Mouse (Mus musculus): ENCODE data around the gene Casc3.

The Casc3 gene

DNA sequence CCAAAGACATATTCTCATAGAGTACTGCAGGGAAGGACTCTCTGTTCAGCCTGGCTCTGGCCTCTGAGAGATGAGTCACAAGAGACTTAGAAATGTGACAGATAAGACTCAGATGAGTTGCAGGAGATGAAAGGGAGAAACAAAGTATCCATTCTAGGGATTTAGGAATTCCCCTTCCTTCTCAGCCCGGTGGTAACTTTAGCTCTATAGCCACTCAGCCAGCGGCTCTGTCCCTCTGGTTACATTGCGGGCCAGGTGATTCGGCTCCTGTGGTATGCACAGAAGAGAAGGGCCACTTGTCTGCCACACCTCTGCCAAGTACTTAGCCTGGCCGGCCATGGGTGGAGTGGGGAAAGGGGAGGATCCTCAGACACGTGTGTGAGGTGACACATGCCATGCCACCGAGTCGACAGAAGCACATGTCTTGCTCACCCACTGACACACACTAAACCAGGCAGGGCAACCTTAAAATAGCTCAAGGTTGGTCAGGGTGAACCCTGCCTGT lies 32.0 kb upstream of the Casc3 start:
- no peak for DNase-seq (ENCODE audit: low read depth in 2 of 2, low spot score in 2 of 2)

DNA sequence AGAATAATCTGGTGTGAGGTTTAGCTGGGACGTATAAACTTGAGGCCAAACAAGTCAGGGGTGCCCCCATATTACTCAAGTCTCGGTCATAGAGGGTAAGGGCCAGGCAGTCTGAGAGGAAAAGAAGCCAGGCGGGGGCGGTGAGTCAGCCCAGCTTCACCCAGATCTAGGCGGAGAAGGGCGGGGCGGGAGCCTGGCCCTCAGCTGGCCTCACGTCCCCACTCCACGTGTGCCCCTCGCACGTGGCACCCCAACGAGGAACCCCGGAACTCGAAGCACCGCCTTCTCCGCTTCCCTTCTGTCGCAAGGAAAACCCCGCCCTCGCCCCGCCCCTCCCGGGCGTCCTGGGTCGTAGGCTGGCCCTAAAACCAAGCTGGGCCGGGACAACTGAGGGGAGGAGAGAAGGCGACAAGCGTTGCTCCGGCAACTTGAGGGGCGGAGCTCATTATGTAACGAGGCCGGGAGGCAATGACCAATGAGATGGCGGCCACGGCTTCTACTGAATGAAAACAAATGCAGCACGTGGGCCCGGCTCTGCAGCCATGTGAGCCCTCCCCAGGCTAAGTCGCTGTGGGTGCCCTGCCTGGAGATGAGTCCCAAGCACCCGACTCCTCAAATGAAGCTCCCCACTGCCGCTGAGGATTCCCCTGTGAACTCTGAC lies 30.9 kb upstream of the Casc3 start:
- peak; percentile 92 to 95 for DNase-seq (ENCODE audit: low read depth in 2 of 2, low spot score in 2 of 2)

DNA sequence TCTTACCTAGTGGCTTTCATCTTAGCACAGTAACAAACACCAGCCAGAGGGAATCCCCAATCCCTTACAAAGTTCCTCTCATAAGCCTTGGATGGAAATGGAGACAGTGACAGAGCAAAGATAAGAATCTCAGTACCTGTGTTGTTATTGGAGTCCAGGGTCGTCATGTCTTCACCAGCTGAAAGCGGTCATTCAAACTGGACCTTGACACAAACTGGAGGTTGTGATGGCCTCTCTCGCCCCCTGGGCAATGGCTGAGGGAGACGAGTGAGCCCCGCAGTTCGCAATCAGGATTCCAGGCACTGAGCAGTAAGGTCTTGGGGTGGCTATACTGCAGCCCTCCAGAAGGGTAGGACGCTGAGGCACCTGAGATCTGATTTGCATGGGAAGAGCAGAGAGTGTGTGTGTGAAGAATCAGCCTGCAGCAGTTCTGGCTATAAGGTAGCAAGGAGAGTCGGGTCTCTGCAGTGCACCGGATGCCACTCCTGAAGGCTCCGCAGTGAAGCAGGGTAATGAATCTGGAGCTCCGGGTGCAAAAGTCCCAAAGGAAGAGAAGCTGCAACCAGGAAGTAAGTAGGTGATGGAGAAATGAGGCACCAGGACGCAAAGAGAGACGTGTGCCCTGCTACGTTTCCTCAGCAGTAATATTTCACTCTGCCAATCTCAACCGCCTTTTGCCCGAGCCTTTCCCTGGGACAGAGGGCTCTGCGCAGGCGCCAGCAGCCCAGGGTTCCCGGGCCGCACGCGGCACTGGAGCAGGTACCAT lies 29.9 kb upstream of the Casc3 start, which contains the start of gene Nr1d1:
TSS of gene Nr1d1 (minus strand) at position 752 of the 766 bp plus-strand sequence.
- DNase-seq (ENCODE audit: low read depth in 2 of 2, low spot score in 2 of 2), result peak in 1 of 2 experiments; percentile 29

GRCm38 (mm10) chr11:98775348-98776051 lies 29.2 kb upstream of the Casc3 start:
- peak; percentile 67 to 73 for DNase-seq (ENCODE audit: low read depth in 2 of 2, low spot score in 2 of 2)

DNA sequence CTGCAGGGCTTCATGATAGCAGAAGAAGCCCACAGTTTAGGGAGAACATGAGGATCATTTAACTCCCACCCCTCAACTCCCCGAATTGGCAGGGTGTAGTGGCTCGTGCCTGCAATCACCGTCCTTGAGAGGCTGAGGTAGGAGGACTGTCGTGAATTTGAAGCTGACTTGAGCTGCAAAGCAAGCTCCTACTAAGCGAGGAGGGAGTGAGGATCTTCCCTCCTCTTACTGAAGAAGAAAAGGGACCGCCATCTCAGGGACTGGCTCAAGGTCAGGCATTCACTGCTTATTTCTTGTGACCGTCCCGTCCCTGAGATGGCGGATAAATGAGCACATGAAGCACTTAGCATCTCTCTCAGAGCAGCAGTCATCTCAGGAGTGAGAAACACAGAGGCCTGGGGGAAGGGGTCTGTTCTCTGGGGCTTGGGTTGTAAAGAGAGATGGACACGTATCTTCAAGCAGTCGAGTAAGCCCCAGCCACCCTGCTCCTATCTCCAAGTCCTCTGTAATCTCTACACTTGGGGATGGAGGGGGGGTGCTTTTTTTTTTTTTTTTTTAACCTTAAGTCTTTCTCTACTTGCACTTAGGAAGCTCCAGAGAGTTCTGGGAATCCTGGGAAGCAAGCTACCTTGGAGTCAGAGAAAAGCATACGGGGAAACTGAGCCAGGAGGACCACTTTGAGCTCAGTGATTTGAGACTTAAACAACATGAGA lies 28.5 kb upstream of the Casc3 start:
- no peak for DNase-seq (ENCODE audit: low read depth in 2 of 2, low spot score in 2 of 2)

DNA sequence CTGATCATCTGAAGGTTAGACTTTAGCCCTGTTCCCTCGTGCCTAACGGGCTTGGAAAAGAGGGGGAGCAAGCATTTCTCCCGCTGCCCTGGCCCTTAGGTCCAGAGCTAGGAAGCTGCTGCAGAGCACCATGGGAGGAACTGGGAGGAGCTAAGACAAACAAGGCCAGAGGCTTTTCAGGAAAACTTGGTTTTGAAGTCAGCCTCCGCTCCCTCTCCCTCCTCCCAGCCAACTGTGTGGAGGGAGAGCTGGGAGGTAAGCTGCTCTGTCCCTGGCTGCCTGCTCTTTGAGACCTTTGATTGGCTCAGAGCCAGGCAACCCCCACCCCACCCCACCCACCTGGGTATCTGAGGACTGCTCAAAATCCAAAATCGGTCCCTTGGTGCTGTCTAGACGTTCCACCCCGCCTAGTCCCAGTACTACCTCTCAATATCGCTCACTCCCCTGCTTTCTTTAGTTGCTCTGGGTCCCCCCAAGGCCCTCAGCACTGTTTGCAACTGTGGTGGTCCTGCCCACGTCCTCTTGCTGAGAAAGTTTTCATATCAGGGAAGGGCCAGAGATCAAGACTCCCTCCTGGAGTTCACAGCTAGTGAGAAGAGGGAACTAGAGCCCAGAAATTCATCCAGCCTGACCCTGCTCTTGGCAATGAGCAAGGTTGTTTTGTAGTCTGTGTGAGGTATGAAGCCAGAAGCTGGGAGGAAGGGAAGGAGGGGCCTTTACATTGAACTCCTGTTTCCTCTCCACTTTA lies 27.7 kb upstream of the Casc3 start:
- DNase-seq (ENCODE audit: low read depth in 2 of 2, low spot score in 2 of 2), result no peak

DNA sequence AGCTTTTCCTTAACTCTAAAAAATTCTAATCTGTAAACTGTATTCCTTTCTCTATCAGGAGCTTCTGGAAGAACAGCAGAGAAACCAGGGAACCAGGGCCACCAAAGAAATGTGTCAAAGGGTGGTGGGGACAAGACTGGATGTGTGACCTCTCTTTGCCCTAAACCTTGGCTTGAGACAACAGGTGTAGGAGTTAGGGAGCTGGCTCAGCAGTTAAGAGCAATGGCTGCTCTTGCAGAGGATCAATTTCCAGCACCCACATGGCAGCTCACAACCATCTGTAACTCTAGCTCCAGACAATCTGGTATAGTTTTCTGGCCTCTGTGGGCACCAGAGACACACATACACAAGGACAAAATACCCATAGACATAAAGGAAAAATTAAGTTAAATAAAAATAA lies 26.8 kb upstream of the Casc3 start:
- no peak for DNase-seq (ENCODE audit: low read depth in 2 of 2, low spot score in 2 of 2)

GRCm38 (mm10) chr11:98781851-98782512 lies 22.7 kb upstream of the Casc3 start:
- DNase-seq (ENCODE audit: low read depth in 2 of 2, low spot score in 2 of 2), result no peak

DNA sequence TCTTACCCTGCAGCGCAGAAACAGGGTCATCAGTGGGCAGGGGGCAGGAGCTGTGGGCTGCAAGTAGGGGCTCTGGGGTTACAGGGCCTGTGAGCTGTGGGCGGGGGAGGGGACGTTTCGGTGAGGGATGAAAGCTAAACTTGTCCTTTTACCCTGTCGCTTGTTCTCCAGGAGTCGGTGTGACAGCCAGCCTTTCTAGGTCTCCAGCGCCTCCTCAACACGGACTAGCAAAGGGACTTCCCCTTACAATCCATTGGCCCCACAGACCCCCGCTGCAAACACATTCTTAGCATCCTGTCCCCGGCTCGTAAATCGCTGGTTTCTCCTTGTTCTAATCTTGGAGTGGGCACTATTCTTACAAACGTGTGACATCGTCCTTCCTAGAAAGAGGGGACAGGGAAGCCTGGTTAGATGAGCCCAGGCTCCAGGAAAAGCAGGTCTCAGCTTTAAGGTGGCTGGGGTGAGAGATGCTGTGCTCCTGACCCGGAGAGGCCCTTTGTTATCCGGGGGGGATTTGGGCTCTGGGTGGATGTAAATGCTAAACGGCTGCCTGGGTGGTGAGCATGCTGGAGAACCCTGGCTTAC lies 22.0 kb upstream of the Casc3 start:
- DNase-seq (ENCODE audit: low read depth in 2 of 2, low spot score in 2 of 2), result no peak

DNA sequence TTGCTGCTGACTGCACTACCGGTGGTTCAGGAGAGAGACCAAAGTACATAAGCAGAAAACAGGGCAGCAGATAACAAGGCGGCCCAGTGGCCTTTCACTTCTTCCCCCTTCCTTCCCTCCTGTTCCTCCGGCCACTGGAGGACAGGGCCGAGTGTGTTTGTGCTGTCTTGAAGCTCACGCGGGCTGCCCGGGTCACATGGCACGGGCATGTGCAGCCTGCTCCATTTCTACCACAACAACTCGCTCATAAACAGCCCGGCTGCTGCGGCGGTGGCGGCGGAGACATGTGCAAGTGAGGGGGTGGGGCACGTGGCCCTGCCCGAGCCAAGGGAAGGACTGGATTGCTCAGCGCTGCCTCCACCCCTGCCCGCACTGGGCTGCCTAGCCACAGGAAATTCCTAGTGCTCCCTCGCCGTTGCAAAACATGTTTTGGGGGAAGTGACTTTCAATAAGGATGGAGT lies 21.4 kb upstream of the Casc3 start:
- peak; percentile 71 to 77 for DNase-seq (ENCODE audit: low read depth in 2 of 2, low spot score in 2 of 2)

- no peak for DNase-seq (ENCODE audit: low read depth in 2 of 2, low spot score in 2 of 2)
Observed at GRCm38 (mm10) chr11:98784139-98784538, 20.6 kb upstream of the Casc3 start.

DNA sequence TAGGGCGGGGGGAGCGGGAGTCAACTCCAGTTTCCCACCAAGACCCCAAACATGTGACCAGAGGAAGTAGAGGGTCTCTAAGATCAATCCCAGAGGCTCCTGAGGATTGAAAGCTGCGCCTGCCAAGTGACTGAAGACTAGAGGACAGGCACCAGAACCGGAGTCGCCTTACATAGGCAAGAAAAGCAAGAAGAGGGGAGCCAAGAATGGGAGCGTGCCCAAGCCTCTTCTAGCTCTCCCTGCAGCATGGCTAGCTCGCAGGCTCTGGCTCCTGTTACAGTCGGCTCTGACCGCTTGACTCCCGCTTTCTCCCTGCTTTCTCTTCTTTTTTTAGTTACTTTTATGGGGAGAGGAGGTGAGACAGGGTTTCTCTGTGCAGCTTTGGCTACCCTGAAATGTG lies 19.5 kb upstream of the Casc3 start:
- no peak for DNase-seq (ENCODE audit: low read depth in 2 of 2, low spot score in 2 of 2)

DNA sequence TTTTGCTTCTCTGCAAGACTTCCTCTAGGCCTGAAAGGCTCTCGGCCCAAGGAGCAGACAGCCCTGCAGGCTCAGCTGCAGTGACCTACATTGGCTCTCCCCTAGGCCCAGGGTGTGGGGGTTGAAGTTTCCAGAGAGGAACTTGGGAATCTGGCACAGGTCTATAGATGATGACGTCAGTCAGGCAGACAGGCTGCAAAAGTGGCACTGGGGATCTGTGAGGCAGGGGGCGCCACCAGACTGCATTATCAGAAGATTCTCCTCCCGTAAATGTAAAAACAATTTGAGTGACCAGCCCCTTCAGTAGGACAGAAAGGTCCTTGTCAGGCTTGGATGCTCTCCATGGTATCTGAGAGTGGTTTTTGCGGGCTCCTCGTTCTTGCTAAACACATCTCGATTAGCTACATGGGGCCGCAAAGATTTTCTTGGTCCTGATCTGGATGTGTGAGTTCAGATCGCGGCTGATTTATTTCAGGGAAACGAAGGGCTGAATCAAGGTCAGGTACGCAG lies 18.9 kb upstream of the Casc3 start:
- DNase-seq (ENCODE audit: low read depth in 2 of 2, low spot score in 2 of 2), result peak in 1 of 2 experiments; percentile 41

DNA sequence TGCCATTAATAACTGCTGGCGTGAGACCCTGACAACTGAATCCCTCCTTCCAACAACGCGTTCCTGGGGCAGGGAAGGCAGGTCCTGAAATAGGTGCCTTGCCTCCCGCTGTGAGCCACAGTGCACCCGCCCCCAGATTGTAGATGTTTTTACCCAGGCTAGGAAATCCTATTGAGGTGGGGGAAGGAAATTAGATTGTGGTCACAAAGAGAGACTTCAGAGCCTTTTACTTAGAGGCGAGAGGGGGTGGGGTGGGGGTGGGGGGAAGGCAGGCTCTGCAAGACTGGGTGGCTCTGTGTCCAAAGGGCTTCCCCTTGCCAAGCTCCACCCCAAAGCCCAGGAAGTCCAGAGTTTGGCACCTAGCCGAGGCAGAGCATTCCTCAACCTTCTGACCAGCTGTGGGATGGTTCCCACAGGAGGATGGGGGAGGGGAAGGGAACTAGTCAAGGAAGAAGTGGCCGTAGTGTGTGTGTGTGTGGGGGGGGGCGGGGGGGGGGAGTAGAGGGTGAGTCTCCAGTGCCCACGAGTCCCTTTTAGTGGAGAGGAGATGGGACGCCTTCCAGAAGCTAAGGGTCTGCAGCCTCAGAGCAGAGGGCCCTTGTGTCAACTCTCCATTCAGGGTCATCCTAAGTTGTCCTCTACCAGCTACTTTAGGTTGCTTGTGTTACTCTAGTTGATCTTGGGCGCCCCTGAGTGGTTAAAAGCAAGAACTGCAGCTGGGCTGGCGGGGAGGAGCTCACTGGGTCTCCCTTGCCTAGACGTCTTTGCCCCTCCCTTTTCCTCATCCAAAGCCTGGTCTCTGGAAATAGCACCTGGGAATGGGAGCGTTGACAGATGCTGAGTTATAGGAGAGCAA lies 18.1 kb upstream of the Casc3 start:
- DNase-seq (ENCODE audit: low read depth in 2 of 2, low spot score in 2 of 2), result peak; percentile 91 to 94

DNA sequence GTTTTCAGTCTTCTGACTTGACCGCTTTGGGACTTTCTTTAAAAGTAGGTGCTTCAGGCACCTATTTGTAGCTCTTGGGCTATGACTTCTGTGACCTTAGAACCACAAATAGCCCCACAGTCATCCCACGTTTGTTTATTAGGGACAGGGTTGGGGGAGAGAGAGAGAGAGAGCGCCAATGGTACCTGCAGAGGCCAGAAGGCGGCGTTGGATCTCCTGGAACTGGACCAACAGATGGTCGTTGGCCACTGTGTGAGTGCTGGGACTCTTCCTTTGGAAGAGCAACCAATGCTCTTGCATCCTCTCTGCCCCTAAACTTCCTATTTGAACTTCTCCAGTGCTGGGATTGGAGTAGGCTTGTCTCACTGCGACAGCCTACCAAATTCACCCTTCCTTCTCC lies 17.5 kb upstream of the Casc3 start:
- no peak for DNase-seq (ENCODE audit: low read depth in 2 of 2, low spot score in 2 of 2)

DNA sequence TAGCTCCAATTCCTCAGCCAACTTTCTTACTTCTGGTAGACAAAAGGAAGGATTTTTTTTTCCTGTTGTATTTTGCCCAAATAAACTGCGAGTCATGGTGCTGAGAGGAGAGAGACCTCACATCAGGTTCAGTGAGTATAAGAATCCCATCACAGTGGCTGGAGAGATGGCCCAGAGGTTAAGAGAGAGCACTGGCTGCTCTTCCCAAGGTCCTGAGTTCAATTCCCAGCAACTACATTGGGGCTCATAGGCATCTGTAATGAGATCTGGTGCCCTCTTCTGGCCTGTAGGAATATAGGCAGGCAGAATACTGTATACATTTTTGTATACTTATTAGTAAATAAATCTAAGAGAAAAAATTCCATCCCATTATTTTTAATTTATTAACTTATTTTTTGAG lies 17.0 kb upstream of the Casc3 start:
- DNase-seq (ENCODE audit: low read depth in 2 of 2, low spot score in 2 of 2), result no peak

- no peak for DNase-seq (ENCODE audit: low read depth in 2 of 2, low spot score in 2 of 2)
Observed at GRCm38 (mm10) chr11:98788139-98788538, 16.6 kb upstream of the Casc3 start.

GRCm38 (mm10) chr11:98788550-98789218 lies 16.0 kb upstream of the Casc3 start:
- peak; percentile 87 to 91 for DNase-seq (ENCODE audit: low read depth in 2 of 2, low spot score in 2 of 2)

Measured in CD8-positive naive resting alpha-beta T cell, adult 2 months (primary cell).